Mouse (Mus musculus): Measurements from ENCODE around the gene Dhodh. TPM values are rescaled to one million over a fixed set of nuclear protein-coding genes. Genes with fewer than 3 reads are reported as not detected.

The Dhodh gene
- total RNA-seq, 2 experiments from 2014 or later = 23.9 to 24.2 TPM

DNA sequence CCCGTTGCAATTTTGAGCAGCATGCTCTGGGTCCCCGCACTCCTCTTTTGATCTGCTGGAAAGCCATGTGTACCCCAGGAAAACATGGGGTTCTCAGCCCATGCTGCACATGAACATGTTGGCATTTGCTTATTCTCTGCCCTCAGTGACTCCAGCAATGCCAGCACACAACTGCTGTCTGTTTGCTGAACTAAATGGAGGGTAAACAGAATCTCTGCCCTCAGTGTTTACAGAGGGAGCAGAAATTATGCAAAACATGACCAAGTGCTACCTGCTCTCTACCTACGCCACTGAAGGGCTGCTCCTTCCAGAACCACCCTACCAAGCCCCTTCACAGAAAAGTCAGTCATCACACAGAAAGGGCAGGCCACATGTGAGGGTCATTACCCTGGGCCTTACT is 23.6 kb downstream of the Dhodh start:
- no peak for DNase-seq

DNA sequence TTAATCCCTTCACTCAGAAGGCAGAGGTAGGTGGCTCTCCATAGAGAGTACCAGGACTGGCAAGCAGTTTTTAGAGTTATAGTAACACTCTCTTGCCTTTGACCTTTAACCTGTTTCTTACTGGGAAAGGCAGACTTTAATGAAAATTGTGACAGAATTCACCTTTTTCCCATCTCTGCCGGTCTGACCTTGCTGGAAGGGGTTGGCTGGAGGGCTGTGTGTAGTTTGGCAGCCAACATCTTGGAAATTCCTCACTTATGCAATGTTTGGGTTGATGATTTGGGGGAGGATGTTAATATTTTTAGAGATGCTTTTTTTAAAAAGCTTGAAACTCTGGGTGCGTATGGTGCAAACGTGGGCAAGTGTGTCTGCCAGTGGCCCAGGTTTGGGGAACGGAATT is 24.2 kb downstream of the Dhodh start:
- no peak for DNase-seq

DNA sequence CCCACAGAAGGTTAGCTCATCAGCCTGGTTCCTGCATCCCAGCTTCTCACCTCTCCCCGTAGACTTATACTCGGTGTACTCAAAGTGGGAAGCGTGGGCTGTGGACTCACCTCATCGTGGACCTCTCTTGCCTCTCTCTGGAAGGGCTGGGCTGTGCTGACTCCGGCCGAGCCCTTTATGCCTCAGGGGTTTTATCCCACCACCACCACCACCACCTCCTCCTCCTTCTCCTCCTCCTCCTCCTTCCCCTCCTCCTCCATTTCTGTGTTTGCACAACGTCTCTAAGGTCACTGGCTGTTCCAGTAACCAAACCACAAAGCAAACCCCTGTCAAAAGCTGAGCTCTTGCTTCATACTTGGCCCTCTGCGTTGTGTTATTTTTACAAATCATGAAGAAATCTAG is 29.6 kb downstream of the Dhodh start, which contains the start of gene Hp:
Hp (minus strand) TSS at position 273 of the 402 bp plus-strand sequence.
- no peak for DNase-seq

DNA sequence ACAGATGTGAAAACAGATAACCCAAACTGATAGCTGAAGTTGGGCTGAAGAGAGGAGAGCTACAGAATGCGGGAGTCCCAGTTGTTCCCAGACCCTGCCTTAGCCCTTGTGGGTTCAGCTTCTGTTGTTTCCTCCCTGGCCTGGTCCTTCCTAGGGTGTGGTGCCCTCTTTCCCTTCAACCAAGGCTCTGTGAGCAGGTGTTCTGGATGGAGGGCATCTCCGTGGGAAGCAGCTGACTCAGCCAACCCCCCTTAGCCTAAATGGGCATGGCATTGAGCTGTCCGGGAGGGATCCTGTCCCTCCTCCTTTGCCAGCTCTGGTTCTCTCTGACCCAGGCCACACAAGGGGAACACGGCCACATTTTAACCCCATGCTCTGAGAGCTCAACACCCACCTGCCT is 32.2 kb downstream of the Dhodh start:
- no peak for DNase-seq

DNA sequence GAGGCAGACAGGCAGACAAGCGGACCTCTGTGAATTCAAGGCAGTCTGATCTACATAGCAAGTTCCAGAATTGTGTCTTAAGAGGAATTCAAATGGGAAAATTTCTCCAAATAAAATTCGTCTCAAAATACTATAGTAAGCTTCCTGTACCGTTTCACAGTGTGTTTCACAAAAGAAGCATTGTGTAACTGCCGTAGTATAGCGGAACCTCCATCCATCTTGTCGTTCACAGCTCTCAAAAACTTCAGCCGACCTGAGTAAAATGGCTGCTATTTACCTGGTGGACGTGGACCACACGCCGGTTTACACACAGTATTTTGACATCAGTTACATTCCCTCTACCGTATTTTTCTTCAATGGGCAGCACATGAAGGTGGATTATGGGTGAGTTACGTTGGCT is 37.3 kb downstream of the Dhodh start:
- DNase-seq = no peak

DNA sequence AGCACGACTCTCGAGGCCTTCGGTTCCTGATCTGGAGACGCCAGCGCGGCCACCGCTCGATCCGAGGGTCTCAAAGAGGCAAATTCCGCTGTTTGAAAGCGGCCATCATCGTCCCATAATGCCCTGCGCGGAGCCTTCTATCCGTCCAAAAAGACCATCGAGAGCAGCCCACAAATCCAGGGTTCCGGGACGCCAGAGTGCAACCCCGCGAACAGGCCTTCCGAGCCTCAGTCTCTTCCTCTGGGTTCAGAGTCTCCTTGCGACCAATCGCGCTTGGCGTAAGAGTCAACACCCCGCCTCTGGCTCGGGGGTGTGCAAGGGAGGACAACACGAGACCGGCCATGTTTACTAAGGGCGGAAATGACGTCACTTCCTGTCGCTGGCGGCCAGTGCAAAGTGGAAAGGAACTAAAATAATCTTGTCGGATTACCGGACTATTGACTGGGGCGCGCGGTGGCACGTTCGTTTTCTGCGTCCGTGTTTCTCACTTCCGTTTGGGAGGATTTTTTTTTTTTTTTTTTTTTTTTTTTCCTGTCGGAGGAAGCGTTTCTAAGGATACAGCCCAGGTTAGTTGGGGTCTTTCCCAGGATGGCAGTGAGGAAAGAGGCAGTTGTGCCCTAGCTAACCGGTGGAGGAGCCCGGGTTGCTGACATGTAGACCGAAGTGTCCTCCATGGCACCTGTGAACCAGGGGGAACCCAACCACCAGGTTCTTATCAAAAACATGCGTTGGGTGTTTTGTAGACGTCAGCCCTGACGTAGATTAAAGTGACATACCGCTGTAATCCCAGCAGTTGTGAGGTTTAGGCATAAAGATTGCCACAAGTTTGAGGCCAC is 42.8 kb downstream of the Dhodh start, which contains the start of the genes Dhx38 and Txnl4b:
Dhx38 (minus strand) TSS at position 364 of the 836 bp plus-strand sequence.
Txnl4b (plus strand) TSS at position 395 of the 836 bp plus-strand sequence.
- peak; percentile 99 for DNase-seq

DNA sequence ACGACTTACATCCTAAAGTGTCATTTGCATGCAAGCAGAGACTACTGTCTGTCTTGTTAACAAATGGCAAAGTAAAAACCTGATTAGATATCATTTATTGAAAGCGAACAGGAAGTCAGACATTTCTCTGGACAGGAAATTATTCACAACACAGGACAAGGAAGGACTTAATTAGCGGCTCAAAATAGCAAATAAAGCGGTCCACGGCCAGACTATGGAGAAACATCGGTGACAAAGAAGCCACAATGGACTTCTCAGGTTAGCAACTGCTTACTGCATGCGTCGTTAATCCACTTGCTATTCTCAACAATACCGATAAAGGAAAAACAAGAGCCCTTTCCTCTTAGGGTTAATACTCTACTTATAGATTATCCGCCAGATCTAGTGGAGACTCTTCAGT is 43.7 kb downstream of the Dhodh start:
- no peak for DNase-seq

DNA sequence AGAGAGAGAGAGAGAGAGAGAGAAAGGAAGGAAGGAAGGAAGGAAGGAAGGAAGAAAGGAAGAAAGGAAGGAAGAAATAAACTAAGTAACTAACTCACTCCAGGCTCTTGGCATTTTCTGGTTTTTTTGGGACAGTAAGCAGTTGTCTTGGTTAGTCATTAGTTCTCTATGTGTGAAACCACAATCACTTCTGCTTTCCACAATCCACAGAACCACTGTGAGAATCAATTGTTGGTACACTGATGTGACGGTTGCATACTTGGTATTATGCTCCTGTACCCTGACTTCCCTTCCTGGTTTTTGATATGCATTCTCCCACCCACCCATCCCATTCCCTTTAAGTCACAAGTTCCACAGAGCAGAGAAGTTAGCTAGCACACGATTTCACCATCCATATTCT is 44.6 kb downstream of the Dhodh start:
- no peak for DNase-seq

DNA sequence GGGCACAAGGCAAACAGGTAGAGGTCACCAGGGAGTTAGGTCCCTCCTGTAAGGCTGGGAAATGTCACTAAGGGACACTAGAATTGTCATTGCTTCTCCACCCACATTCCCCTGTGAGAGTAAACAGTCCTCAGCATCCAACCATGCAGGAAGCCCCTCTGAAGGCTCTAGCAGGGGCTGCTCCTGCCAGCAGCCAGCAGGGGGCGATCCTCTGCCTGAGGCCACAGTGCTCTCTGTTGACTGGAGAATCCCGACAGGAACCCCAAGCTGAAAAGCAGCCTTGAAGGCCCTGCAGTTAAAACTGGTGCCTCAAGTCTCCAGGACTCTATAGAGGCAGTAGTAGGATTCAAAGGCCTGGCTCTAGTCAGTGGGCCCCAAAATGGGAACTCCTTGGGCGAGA is 56.8 kb downstream of the Dhodh start:
- no peak for DNase-seq

DNA sequence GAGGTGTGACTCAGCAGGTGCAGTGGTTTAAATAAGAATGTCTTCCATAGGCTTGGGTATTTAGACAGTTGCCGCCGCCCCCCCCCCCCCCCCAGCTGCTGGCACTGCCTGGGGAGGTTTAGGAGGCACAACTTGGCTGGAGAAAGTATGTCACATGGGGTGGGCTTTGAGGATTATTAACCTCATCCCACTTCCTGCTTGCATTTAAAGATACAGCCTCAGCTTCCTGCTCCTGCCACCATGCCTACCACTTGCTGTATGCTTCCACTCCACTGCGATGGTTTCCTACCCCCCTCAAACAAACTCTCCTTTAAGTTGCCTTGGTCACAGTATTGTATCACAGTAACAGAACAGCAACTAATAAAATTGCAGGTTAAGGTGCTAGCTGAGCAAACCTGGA is 64.4 kb downstream of the Dhodh start:
- DNase-seq = no peak

DNA sequence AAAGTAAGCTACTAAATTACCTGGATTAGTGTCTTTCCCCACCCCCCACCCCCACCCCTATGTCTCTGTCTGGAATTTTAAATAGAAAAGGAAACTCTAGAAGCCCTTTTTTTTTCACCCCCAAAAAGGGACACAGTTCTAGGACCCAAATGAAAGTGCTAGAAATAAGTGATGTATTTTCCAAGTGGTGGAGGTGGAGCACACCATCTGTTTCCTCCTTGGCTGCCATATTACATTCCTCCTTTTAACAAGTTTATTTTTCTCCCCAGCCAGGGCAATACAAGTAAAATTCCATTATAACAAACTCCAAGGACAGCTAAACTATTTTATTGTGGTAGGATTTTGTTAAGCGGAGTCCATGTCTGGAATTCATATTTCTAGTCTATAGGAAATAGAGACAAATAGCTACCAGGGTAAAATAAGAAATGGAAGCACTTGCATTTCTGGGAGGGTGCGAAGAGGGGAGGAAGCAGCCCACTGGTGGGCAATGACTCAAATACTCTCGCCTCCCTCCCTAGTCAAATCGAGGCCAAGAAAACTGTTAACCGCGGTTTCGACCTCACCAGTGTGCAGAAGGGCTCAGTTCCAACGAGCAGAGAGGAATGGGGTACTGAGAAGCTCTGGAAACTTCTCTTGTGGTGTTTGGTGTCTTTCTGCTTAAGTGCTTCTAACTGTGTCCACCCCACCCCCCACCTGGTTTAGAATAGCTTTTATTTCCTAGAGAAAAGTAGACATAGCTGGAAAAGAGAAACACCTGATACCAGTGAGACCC is 65.5 kb downstream of the Dhodh start:
- no peak for DNase-seq

DNA sequence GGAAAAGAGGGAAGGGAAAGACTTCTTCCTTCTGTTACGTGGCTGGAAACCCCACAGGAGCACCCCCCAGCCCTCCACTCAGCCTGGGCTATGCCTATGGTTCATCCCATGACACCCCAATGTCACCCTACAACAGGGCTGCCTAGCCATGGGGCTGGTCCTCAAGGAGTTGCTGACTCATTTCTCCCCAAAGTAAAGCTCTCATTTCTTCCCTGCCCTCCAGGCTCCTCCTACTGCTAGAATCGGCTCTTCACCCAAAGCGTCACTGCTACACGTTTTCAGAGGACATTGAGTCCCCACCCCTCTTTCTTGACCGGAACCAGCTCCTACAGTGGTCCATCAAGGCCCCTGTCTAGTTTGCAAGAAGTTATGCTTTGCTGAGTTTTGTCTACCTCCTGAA is 66.3 kb downstream of the Dhodh start:
- DNase-seq = no peak

Other genes with a start within 250 kb of the Dhodh start
- under 1 TPM in 1 of 2 experiments, not detected in 1; 0.10 TPM for gene Pmfbp1, start 114.6 kb downstream of the Dhodh start, total RNA-seq (2021)
- gene Dhx38, start 42.8 kb downstream of the Dhodh start, total RNA-seq (2021) = 10 to 100 TPM; 24.8 to 27.4 TPM
- gene Txnl4b, start 42.8 kb downstream of the Dhodh start, total RNA-seq (2021) = 10 to 100 TPM; 12.9 to 15.3 TPM
- gene Hp, start 29.5 kb downstream of the Dhodh start, total RNA-seq (2021) = not detected
- 1 to 10 TPM; 2.5 to 3.9 TPM for gene Pkd1l3, start 5.8 kb upstream of the Dhodh start, total RNA-seq (2021)
- 10 to 100 TPM; 93.2 to 94.0 TPM for gene Ist1, start 84.6 kb upstream of the Dhodh start, total RNA-seq (2021)
- gene Zfp821, start 96.9 kb upstream of the Dhodh start, total RNA-seq (2021) = 10 to 100 TPM; 44.6 to 46.8 TPM
- 10 to 100 TPM; 37.4 to 40.3 TPM for gene Atxn1l, start 129.1 kb upstream of the Dhodh start, total RNA-seq (2021)
- 10 to 100 TPM; 80.1 to 94.6 TPM for gene Ap1g1, start 169.9 kb upstream of the Dhodh start, total RNA-seq (2021)